Mouse (Mus musculus) ES-E14 (cell line): ENCODE measurements around the gene Ntn1.

Source experiments
- CHD2 ChIP-seq: IDR thresholded peaks from 2 replicates; pipeline ENCODE4 v1.6.1; 2014; ENCODE audit warnings: mild to moderate bottlenecking, low read depth, low read length, inconsistent platforms
- HCFC1 ChIP-seq: IDR thresholded peaks from 2 replicates; pipeline ENCODE4 v1.6.1; 2012; ENCODE audit warnings: low read length, inconsistent platforms, borderline replicate concordance; ENCODE audit not compliant: insufficient read depth
- MAFK ChIP-seq: IDR thresholded peaks from 2 replicates; pipeline ENCODE4 v1.6.1; 2014; ENCODE audit warnings: mild to moderate bottlenecking, low read depth, low read length, inconsistent platforms; ENCODE audit not compliant: insufficient read depth
- ZC3H11A ChIP-seq: IDR thresholded peaks from 2 replicates; pipeline ENCODE4 v1.6.1; 2012; ENCODE audit warnings: low read depth, mild to moderate bottlenecking, inconsistent platforms, low read length, borderline replicate concordance
- ZNF384 ChIP-seq: IDR thresholded peaks from 2 replicates; pipeline ENCODE4 v1.6.1; 2012; ENCODE audit warnings: low read depth, low read length, inconsistent platforms

- TF ChIP-seq HCFC1 (no peak), ZC3H11A (no peak), ZNF384 (no peak), MAFK (no peak), CHD2 (no peak)
Measured at GRCm38 (mm10) chr11:68305997-68306396, 94.6 kb downstream of the Ntn1 start.
